8 mouse cellular contexts compared by ENCODE assay signal in genomic region chr11:120617519-120618112, GRCm38 (mm10). TPM values are rescaled to one million over a fixed set of nuclear protein-coding genes. Genes with fewer than 3 reads are reported as not detected.
DNase-seq lines count a peak whose midpoint lies in the region; ATAC-seq lines count a peak whose summit lies in the region.

Gene Pcyt2 (minus strand): TSS chr11:120617936.

- H3K9ac ChIP-seq in intestine, embryonic 14.5 days (ENCODE audit: low read length): peak within 1 kb of the TSS; percentile 76

- H3K9me3 ChIP-seq in intestine, embryonic 14.5 days (ENCODE audit: control insufficient read depth, low read length): no peaks in the 10 kb centered on the region

- ATAC-seq in intestine, embryonic 14.5 days (replicated peaks; ENCODE audit: low FRiP score, low TSS enrichment, low read depth): peak; percentile 89

- H3K36me3 ChIP-seq in intestine, embryonic 14.5 days (ENCODE audit: control insufficient read depth, insufficient read depth, low read length): peaks cover 57% of the 10 kb centered on the region

- peak; percentile 97 for DNase-seq in adrenal gland, adult (ENCODE audit: inconsistent age in 2 of 2, low spot score in 1 of 2)
- peak; percentile 93 for DNase-seq in embryo, embryonic 10.5 days (ENCODE audit: low spot score)
- peak; percentile 94 for DNase-seq in gastrocnemius, postnatal 25 days
- DNase-seq in intestine, embryonic 14.5 days (ENCODE audit: low spot score): peak; percentile 90
- DNase-seq in left cerebral cortex, postnatal 14 days (ENCODE audit: low spot score in 2 of 2): peak; percentile 91 to 92
- DNase-seq in mesoderm, embryonic 11.5 days (ENCODE audit: low read depth, low spot score): peak; percentile 94
- DNase-seq in right cerebral cortex, postnatal 36 days (ENCODE audit: low spot score in 2 of 2): peak; percentile 87 to 88
- DNase-seq in yolk sac, embryonic 10.5 days (ENCODE audit: low spot score): peak; percentile 92

- H3K27me3 ChIP-seq in intestine, embryonic 14.5 days (replicated peaks; ENCODE audit: control insufficient read depth, insufficient read depth, low read length): no peaks in the 10 kb centered on the region

- intact Hi-C loops in left cerebral cortex, postnatal 14 days (cut with DNase I): loop anchor here (5.0 kb wide), 1 partner anchor 100 kb away; no protein-coding TSS in a partner anchor

- under 1% methylated on average over 56 of the region's 56 CpGs for WGBS in intestine, embryonic 14.5 days

- H3K4me1 ChIP-seq in intestine, embryonic 14.5 days (replicated peaks; ENCODE audit: control insufficient read depth, insufficient read depth, low read length): peaks cover 8% of the 10 kb centered on the region

- H3K27ac ChIP-seq in intestine, embryonic 14.5 days (ENCODE audit: low read depth): peak within 1 kb of the TSS; percentile 64

- peak within 1 kb of the TSS; percentile 80 for H3K4me2 ChIP-seq in intestine, embryonic 14.5 days (ENCODE audit: low read length)

- H3K4me3 ChIP-seq in intestine, embryonic 14.5 days (ENCODE audit: low read depth, low read length): peak within 1 kb of the TSS; percentile 75

RNA-seq across cellular contexts. Expression of gene Pcyt2, which starts in this region (rescaled TPM):
- 10 to 100 TPM; 30.7 to 34.7 TPM for total RNA-seq in gastrocnemius, postnatal 25 days (2021)
- 157 and 179 TPM in 2 replicates for polyA plus RNA-seq in intestine, embryonic 14.5 days (2014; fragmentation: Nextera tagmentation; extraction: Ambion mirVana)
- total RNA-seq in left cerebral cortex, postnatal 14 days (2021): 100 to 1,000 TPM; 131 to 134 TPM

Comparison
In these comparisons a context has a peak if more than half of its experiments do, and no peak if none do; other contexts are left out.
1. Peak in every context shown above with its lines: DNase-seq, ATAC-seq, H3K4me3 ChIP-seq and H3K27ac ChIP-seq.